Mouse (Mus musculus) intestine, postnatal 0 days (tissue): ENCODE measurements around the gene Psmb7. TPM values are rescaled to one million over a fixed set of nuclear protein-coding genes. Genes with fewer than 3 reads are reported as not detected.

ENCODE experiments used
- ATAC-seq: fragments of 200-750 bp; cut with Nextera tagmentation; 2 replicates; pipeline ENCODE4 v1.8.0; 2017; ENCODE audit warnings: mild to moderate bottlenecking, moderate TSS enrichment, moderate library complexity
- H3K27ac ChIP-seq: fragments of 300-500 bp; sonication (generic); 2 replicates; pipeline ENCODE4 v1.5.1; 2014; ENCODE audit warnings: mild to moderate bottlenecking, low read depth, low read length, moderate library complexity
- H3K27me3 ChIP-seq: fragments of 300-500 bp; sonication (generic); replicated peaks from 2 replicates; pipeline ENCODE4 v1.6.1; 2014; ENCODE audit warnings: low read length, mixed read lengths; ENCODE audit not compliant: control insufficient read depth, insufficient read depth
- H3K36me3 ChIP-seq: fragments of 300-500 bp; sonication (generic); 2 replicates; pipeline ENCODE4 v1.6.1; 2014; ENCODE audit warnings: mild to moderate bottlenecking, moderate library complexity; ENCODE audit not compliant: control insufficient read depth, insufficient read depth
- H3K4me1 ChIP-seq: fragments of 300-500 bp; sonication (generic); replicated peaks from 2 replicates; pipeline ENCODE4 v1.6.1; 2014; ENCODE audit warnings: antibody characterized with exemption, low read length, mixed read lengths; ENCODE audit not compliant: control insufficient read depth, insufficient read depth
- H3K4me2 ChIP-seq: fragments of 300-500 bp; sonication (generic); replicated peaks from 2 replicates; pipeline ENCODE4 v1.6.1; 2014; ENCODE audit warnings: low read depth, mild to moderate bottlenecking, moderate library complexity
- H3K4me3 ChIP-seq: fragments of 300-500 bp; sonication (generic); 2 replicates; pipeline ENCODE4 v1.5.1; 2014; ENCODE audit warnings: low read depth, low read length
- H3K9ac ChIP-seq: fragments of 300-500 bp; sonication (generic); 2 replicates; pipeline ENCODE4 v1.6.1; 2014; ENCODE audit warnings: mild to moderate bottlenecking, low read depth, low read length
- H3K9me3 ChIP-seq: fragments of 300-500 bp; sonication (generic); 2 replicates; pipeline ENCODE4 v1.6.1; 2016; ENCODE audit warnings: mixed run types; ENCODE audit not compliant: control insufficient read depth
- CTCF ChIP-seq: sonication (generic); IDR thresholded peaks from 2 replicates; pipeline ENCODE4 v1.5.1; 2016; ENCODE audit warnings: low read depth, mild to moderate bottlenecking, control low read depth, antibody characterized with exemption, moderate library complexity
- WGBS: fragments of 180-500 bp; shearing (Covaris S2); extraction: QIAGEN DNeasy Blood & Tissue Kit; methylation state at CpG from one replicate; pipeline ENCODE4 v1.1.7; 2014; 5-methylcytosine and 5-hydroxymethylcytosine counted together
- polyA plus RNA-seq: library from polyadenylated mRNA; unstranded; fragments of >200 nt; fragmentation: Nextera tagmentation; extraction: Ambion mirVana; gene quantifications from 2 replicates; pipeline ENCODE4 v1.2.1, GENCODE M21; 2015

Psmb7 gene
- polyA plus RNA-seq, 1 experiment from 2014 or later, result 148 TPM

- no peak overlapping the region for H3K27ac ChIP-seq
- no peaks in the 10 kb centered on the region for H3K27me3 ChIP-seq
- no peaks in the 10 kb centered on the region for H3K9me3 ChIP-seq
- TF ChIP-seq CTCF, result peak; percentile 69
- 54% methylated on average over 6 of the region's 6 CpGs for WGBS
- ATAC-seq, result peak; percentile 29
- H3K4me2 ChIP-seq, result no peak overlapping the region
- H3K4me3 ChIP-seq, result no peak overlapping the region
- 0 out of 2 replicates have a peak overlapping the region, but pooled peaks have one; percentile 5 for H3K9ac ChIP-seq
- no peaks in the 10 kb centered on the region for H3K4me1 ChIP-seq
- peaks cover 42% of the 10 kb centered on the region for H3K36me3 ChIP-seq
Observed at GRCm38 (mm10) chr2:38591751-38592459, 52.0 kb downstream of the Psmb7 start.

GRCm38 (mm10) chr2:38586733-38587132 lies 57.2 kb downstream of the Psmb7 start:
- TF ChIP-seq CTCF, result no peak
- WGBS, result 60% methylated on average over 6 of the region's 6 CpGs
- 0 out of 2 replicates have a peak overlapping the region, but pooled peaks have one; percentile 4 for H3K27ac ChIP-seq
- H3K9me3 ChIP-seq, result no peaks in the 10 kb centered on the region
- H3K4me2 ChIP-seq, result no peak overlapping the region
- no peak for ATAC-seq
- H3K9ac ChIP-seq, result no peak overlapping the region
- no peaks in the 10 kb centered on the region for H3K27me3 ChIP-seq
- no peak overlapping the region for H3K4me3 ChIP-seq
- peaks cover 71% of the 10 kb centered on the region for H3K36me3 ChIP-seq
- H3K4me1 ChIP-seq, result no peaks in the 10 kb centered on the region

DNA sequence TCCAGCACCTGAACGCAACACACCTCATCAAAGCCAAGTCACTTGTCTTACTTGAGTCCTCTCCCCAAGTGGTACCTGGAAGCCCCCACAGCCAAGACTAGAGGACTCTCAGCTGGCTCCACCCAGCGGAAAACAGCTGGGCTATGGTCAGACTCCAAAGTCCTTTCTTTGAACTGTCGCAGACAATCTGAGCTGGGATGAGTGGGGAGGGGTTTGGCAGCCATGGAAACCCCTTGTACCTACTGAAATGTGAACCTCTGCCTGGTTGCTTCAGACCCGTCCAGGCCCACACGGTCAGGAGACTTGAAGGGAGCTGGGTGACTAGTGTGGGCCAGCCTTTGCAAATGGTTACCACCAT lies 58.5 kb downstream of the Psmb7 start:
- H3K27ac ChIP-seq, result no peak overlapping the region
- TF ChIP-seq CTCF, result no peak
- H3K9me3 ChIP-seq, result no peaks in the 10 kb centered on the region
- H3K4me2 ChIP-seq, result no peak overlapping the region
- no peak for ATAC-seq
- H3K4me1 ChIP-seq, result no peaks in the 10 kb centered on the region
- no peak overlapping the region for H3K9ac ChIP-seq
- H3K4me3 ChIP-seq, result no peak overlapping the region
- H3K27me3 ChIP-seq, result no peaks in the 10 kb centered on the region
- WGBS, result 44% methylated on average over 5 of the region's 5 CpGs
- H3K36me3 ChIP-seq, result peaks cover 69% of the 10 kb centered on the region

GRCm38 (mm10) chr2:38584514-38585378 lies 59.1 kb downstream of the Psmb7 start:
- 63% methylated on average over 13 of the region's 13 CpGs for WGBS
- H3K9me3 ChIP-seq, result no peaks in the 10 kb centered on the region
- ATAC-seq, result no peak
- H3K9ac ChIP-seq, result no peak overlapping the region
- H3K4me1 ChIP-seq, result no peaks in the 10 kb centered on the region
- H3K4me2 ChIP-seq, result no peak overlapping the region
- H3K36me3 ChIP-seq, result peaks cover 69% of the 10 kb centered on the region
- H3K27me3 ChIP-seq, result no peaks in the 10 kb centered on the region
- TF ChIP-seq CTCF, result no peak
- no peak overlapping the region for H3K4me3 ChIP-seq
- H3K27ac ChIP-seq, result no peak overlapping the region

GRCm38 (mm10) chr2:38583982-38584381 lies 59.9 kb downstream of the Psmb7 start:
- ATAC-seq, result no peak
- 54% methylated on average over 2 of the region's 2 CpGs for WGBS

GRCm38 (mm10) chr2:38579528-38579927 lies 64.4 kb downstream of the Psmb7 start:
- H3K9me3 ChIP-seq, result no peaks in the 10 kb centered on the region
- no peak overlapping the region for H3K27ac ChIP-seq
- no peaks in the 10 kb centered on the region for H3K4me1 ChIP-seq
- no peak overlapping the region for H3K4me2 ChIP-seq
- H3K9ac ChIP-seq, result no peak overlapping the region
- H3K27me3 ChIP-seq, result no peaks in the 10 kb centered on the region
- H3K36me3 ChIP-seq, result peaks cover 76% of the 10 kb centered on the region
- ATAC-seq, result no peak
- WGBS, result 50% methylated on average over 1 of the region's 1 CpGs
- H3K4me3 ChIP-seq, result no peak overlapping the region
- TF ChIP-seq CTCF, result no peak

More at GRCm38 (mm10) chr2:38583982-38584381, 59.9 kb downstream of the Psmb7 start:
- H3K4me2 ChIP-seq, result no peak overlapping the region
- H3K36me3 ChIP-seq, result peaks cover 71% of the 10 kb centered on the region
- H3K9me3 ChIP-seq, result no peaks in the 10 kb centered on the region
- no peak for TF ChIP-seq CTCF
- H3K4me3 ChIP-seq, result no peak overlapping the region
- H3K9ac ChIP-seq, result no peak overlapping the region
- H3K27me3 ChIP-seq, result no peaks in the 10 kb centered on the region
- no peak overlapping the region for H3K27ac ChIP-seq
- no peaks in the 10 kb centered on the region for H3K4me1 ChIP-seq
